In the genomic region with DNA sequence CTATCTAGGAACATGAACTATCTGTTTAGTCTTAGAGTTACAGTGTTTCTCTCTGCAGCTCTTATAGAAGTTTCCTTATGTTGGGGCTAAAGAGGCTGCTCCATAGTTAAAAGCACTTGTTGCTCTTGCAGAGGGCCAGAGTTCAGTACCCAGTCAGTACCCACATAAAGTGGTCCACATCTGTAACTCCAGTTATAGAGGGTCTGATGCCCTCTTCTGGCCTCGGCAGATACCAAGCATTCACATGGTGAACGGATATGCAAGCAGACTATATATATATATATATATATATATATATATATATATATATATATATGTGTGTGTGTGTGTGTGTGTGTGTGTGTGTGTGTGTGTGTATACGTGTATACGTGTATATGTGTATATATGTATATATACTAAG, we compare ENCODE assay signal across 29 mouse cellular contexts. TPM values are rescaled to one million over a fixed set of nuclear protein-coding genes. Genes with fewer than 3 reads are reported as not detected.
DNase-seq lines count a peak whose midpoint lies in the region; ATAC-seq and TF ChIP-seq lines count a peak whose summit lies in the region.
"Had no signal": no experiment of that assay in that cellular context is flagged by ENCODE, and none has a peak within 500 bp of the region (broad histone marks: within the 10 kb centered on the region; RNA-seq: fewer than 3 reads in every experiment).

No protein-coding gene starts in this region.

- no peak for ATAC-seq in CD4-positive, CD25-positive, alpha-beta regulatory T cell, adult 4 months
- ATAC-seq in liver, embryonic 14.5 days (ENCODE audit: insufficient read depth), result no peak
- no peak for ATAC-seq in liver, embryonic 11.5 days (replicated peaks; ENCODE audit: low FRiP score)
- ATAC-seq in neural tube, embryonic 15.5 days (ENCODE audit: low FRiP score), result no peak
- ATAC-seq: hindbrain, embryonic 16.5 days; intestine, embryonic 16.5 days had no signal

- no peak for TF ChIP-seq POLR2A in MEL (IDR thresholded peaks at IDR 0.05; ENCODE audit: control insufficient read depth in 1 of 2, insufficient read depth in 1 of 2, low read depth in 1 of 2, low read length in 2 of 2, poor library complexity in 1 of 2)

- no peaks in the 10 kb centered on the region for H3K27me3 ChIP-seq in liver, embryonic 14.5 days (ENCODE audit: control insufficient read depth, insufficient read depth, low read length)
- H3K27me3 ChIP-seq in liver, embryonic 11.5 days (replicated peaks; ENCODE audit: control insufficient read depth, insufficient read depth, low read length), result no peaks in the 10 kb centered on the region
- no peaks in the 10 kb centered on the region for H3K27me3 ChIP-seq in MEL (ENCODE audit: control insufficient read depth in 1 of 2, insufficient read depth in 2 of 2, low read length in 2 of 2)
- no peaks in the 10 kb centered on the region for H3K27me3 ChIP-seq in neural tube, embryonic 15.5 days (replicated peaks)
- H3K27me3 ChIP-seq: embryonic facial prominence, embryonic 13.5 days; forebrain, embryonic 12.5 days; limb, embryonic 15.5 days had no signal

- WGBS in liver, embryonic 14.5 days (ENCODE audit: insufficient replicate concordance), result 43% methylated on average over 4 of the region's 4 CpGs
- 67% methylated on average over 4 of the region's 4 CpGs for whole genome bisulfite sequencing in liver, embryonic 11.5 days
- 82% methylated on average over 4 of the region's 4 CpGs for WGBS in neural tube, embryonic 15.5 days

- peak; percentile 18 for TF ChIP-seq RAD21 in MEL (IDR thresholded peaks at IDR 0.05; ENCODE audit: low read depth, low read length)

- no peak overlapping the region for H3K27ac ChIP-seq in liver, embryonic 14.5 days
- H3K27ac ChIP-seq in liver, embryonic 11.5 days (ENCODE audit: low read depth, low read length), result no peak overlapping the region
- H3K27ac ChIP-seq in MEL (ENCODE audit: control insufficient read depth, low read depth, low read length), result no peak overlapping the region
- H3K27ac ChIP-seq in neural tube, embryonic 15.5 days (replicated peaks), result no peak overlapping the region
- H3K27ac ChIP-seq: embryonic facial prominence, embryonic 13.5 days; forebrain, embryonic 12.5 days; heart, embryonic 10.5 days; limb, embryonic 15.5 days had no signal

- H3K36me3 ChIP-seq in liver, embryonic 14.5 days (replicated peaks; ENCODE audit: control insufficient read depth, insufficient read depth, low read depth), result no peaks in the 10 kb centered on the region
- no peaks in the 10 kb centered on the region for H3K36me3 ChIP-seq in liver, embryonic 11.5 days (ENCODE audit: control insufficient read depth, insufficient read depth, low read length)
- peaks cover 0 to 7% of the 10 kb centered on the region in 2 experiments; a peak in 2 of 4 replicates for H3K36me3 ChIP-seq in MEL (ENCODE audit: control insufficient read depth in 1 of 2, insufficient read depth in 2 of 2, low read length in 2 of 2)
- no peaks in the 10 kb centered on the region for H3K36me3 ChIP-seq in neural tube, embryonic 15.5 days
- H3K36me3 ChIP-seq: embryonic facial prominence, embryonic 13.5 days; forebrain, embryonic 12.5 days; G1E; heart, embryonic 10.5 days; limb, embryonic 15.5 days had no signal

- no peak for TF ChIP-seq EP300 in liver, embryonic 14.5 days (IDR thresholded peaks at IDR 0.05; ENCODE audit: low read depth)
- no peak for TF ChIP-seq EP300 in MEL (IDR thresholded peaks at IDR 0.05; ENCODE audit: low read depth in 1 of 2, low read length in 2 of 2)

- peak; percentile 50 for DNase-seq in CD4-positive, CD25-positive, alpha-beta regulatory T cell, adult 2 months (ENCODE audit: low read depth, low spot score)
- no peak for DNase-seq in liver, embryonic 14.5 days (ENCODE audit: low read depth in 3 of 3, low spot score in 3 of 3)
- no peak for DNase-seq in liver, embryonic 11.5 days (ENCODE audit: low spot score)
- no peak for DNase-seq in MEL (ENCODE audit: low read depth, low spot score)
- peak; percentile 37 to 52 for DNase-seq in thymus, postnatal 36 days
- DNase-seq: adrenal gland, adult 8-10 months; cerebellum, adult 18-20 months; embryo, embryonic 11 days; left cerebral cortex, postnatal 4 days; lung, adult 18-20 months; lung, postnatal 10 days had no signal

- H3K4me1 ChIP-seq in liver, embryonic 14.5 days (replicated peaks; ENCODE audit: control insufficient read depth in 2 of 2, insufficient read depth in 2 of 2, low read length in 1 of 2), result peaks cover 2 to 12% of the 10 kb centered on the region in 2 experiments; a peak in 3 of 4 replicates
- no peaks in the 10 kb centered on the region for H3K4me1 ChIP-seq in liver, embryonic 11.5 days (replicated peaks; ENCODE audit: control insufficient read depth, insufficient read depth, low read length)
- H3K4me1 ChIP-seq in MEL (ENCODE audit: control insufficient read depth in 1 of 2, insufficient read depth in 2 of 2, low read length in 2 of 2), result peaks cover 4 to 15% of the 10 kb centered on the region in 2 experiments
- H3K4me1 ChIP-seq in neural tube, embryonic 15.5 days, result no peaks in the 10 kb centered on the region
- H3K4me1 ChIP-seq: embryonic facial prominence, embryonic 13.5 days; forebrain, embryonic 12.5 days; heart, embryonic 10.5 days; limb, embryonic 15.5 days had no signal

- TF ChIP-seq CTCF in liver, embryonic 14.5 days (IDR thresholded peaks at IDR 0.05; ENCODE audit: low read depth), result peak; percentile 22; the same call in 1 of the 2 replicates
- TF ChIP-seq CTCF in MEL (IDR thresholded peaks at IDR 0.05 in 2 of 3, conservative IDR thresholded peaks at IDR 0.05 in 1 of 3; ENCODE audit: control insufficient read depth in 1 of 3, insufficient read depth in 1 of 3, low read depth in 2 of 3, low read length in 3 of 3, poor library complexity in 1 of 3, severe bottlenecking in 1 of 3), result no peak

- no peak overlapping the region for H3K9ac ChIP-seq in liver, embryonic 14.5 days (replicated peaks)
- H3K9ac ChIP-seq in liver, embryonic 11.5 days (ENCODE audit: low read depth, low read length), result no peak overlapping the region
- H3K9ac ChIP-seq in MEL (ENCODE audit: control insufficient read depth, low read depth, low read length, poor library complexity, severe bottlenecking), result no peak overlapping the region
- no peak overlapping the region for H3K9ac ChIP-seq in neural tube, embryonic 15.5 days (replicated peaks)
- H3K9ac ChIP-seq: embryonic facial prominence, embryonic 13.5 days; forebrain, embryonic 12.5 days; limb, embryonic 15.5 days had no signal

- no peaks in the 10 kb centered on the region for H3K9me3 ChIP-seq in liver, embryonic 14.5 days (ENCODE audit: control insufficient read depth, low read length)
- H3K9me3 ChIP-seq in liver, embryonic 11.5 days (ENCODE audit: control insufficient read depth, low read length), result no peaks in the 10 kb centered on the region
- H3K9me3 ChIP-seq in MEL (replicated peaks; ENCODE audit: insufficient read depth, low read length), result no peaks in the 10 kb centered on the region
- H3K9me3 ChIP-seq in neural tube, embryonic 15.5 days (replicated peaks), result no peaks in the 10 kb centered on the region
- H3K9me3 ChIP-seq: embryonic facial prominence, embryonic 13.5 days; forebrain, embryonic 12.5 days; G1E; heart, embryonic 10.5 days; limb, embryonic 15.5 days had no signal

- no peak overlapping the region for H3K4me3 ChIP-seq in liver, embryonic 14.5 days (ENCODE audit: insufficient read depth in 1 of 2, low read depth in 2 of 2, low read length in 2 of 2)
- H3K4me3 ChIP-seq in liver, embryonic 11.5 days (ENCODE audit: low read depth, low read length), result no peak overlapping the region
- H3K4me3 ChIP-seq in MEL (ENCODE audit: control insufficient read depth in 1 of 2, insufficient read depth in 1 of 2, low read depth in 2 of 2, low read length in 2 of 2), result no peak overlapping the region
- H3K4me3 ChIP-seq in neural tube, embryonic 15.5 days (replicated peaks), result no peak overlapping the region
- H3K4me3 ChIP-seq: embryonic facial prominence, embryonic 13.5 days; erythroblast, embryonic 14.5 days; forebrain, embryonic 12.5 days; heart, embryonic 10.5 days; limb, embryonic 15.5 days had no signal

- H3K79me2 ChIP-seq in MEL (ENCODE audit: control insufficient read depth, insufficient read depth, low read length, poor library complexity), result no peaks in the 10 kb centered on the region

- H3K4me2 ChIP-seq in liver, embryonic 14.5 days (ENCODE audit: low read depth), result no peak overlapping the region
- no peak overlapping the region for H3K4me2 ChIP-seq in liver, embryonic 11.5 days
- H3K4me2 ChIP-seq in neural tube, embryonic 15.5 days, result no peak overlapping the region
- H3K4me2 ChIP-seq: embryonic facial prominence, embryonic 13.5 days; forebrain, embryonic 12.5 days; limb, embryonic 15.5 days; midbrain, embryonic 11.5 days had no signal

RNA-seq across cellular contexts. Expression of a gene that starts 20.1 kb away (rescaled TPM):
- polyA plus RNA-seq in CD4-positive, CD25-positive, alpha-beta regulatory T cell, adult 4 months (2017; shearing (Covaris generic)), result 100 to 1,000 TPM; 277 to 325 TPM
- 180 and 209 TPM in 2 replicates for polyA plus RNA-seq in liver, embryonic 14.5 days (2012; rRNA removed)
- 324 and 349 TPM in 2 replicates for polyA plus RNA-seq in liver, embryonic 14.5 days (2014; fragmentation: Nextera tagmentation; extraction: Ambion mirVana)
- 316 and 340 TPM in 2 replicates for polyA plus RNA-seq in liver, embryonic 11.5 days (2014; fragmentation: Nextera tagmentation; extraction: Ambion mirVana)
- 112 and 115 TPM in 2 replicates for total RNA-seq in MEL (2012; rRNA removed)
- 100 to 1,000 TPM in 1 of 2 experiments, 10 to 100 TPM in 1; 89.3 to 179 TPM for polyA plus RNA-seq in MEL (2012; ENCODE audit: insufficient read depth in 1 of 2, insufficient read length in 2 of 2, low read depth in 1 of 2, low replicate concordance in 2 of 2, missing spikeins in 1 of 2)
- 304 and 310 TPM in 2 replicates for polyA plus RNA-seq in neural tube, embryonic 15.5 days (2015; fragmentation: Nextera tagmentation; extraction: Ambion mirVana)

RNA-seq across cellular contexts. Expression of a gene that starts 25.5 kb away (rescaled TPM):
- not detected for polyA plus RNA-seq in CD4-positive, CD25-positive, alpha-beta regulatory T cell, adult 4 months (2017; shearing (Covaris generic))
- 0.66 TPM in 1 of 2 replicates, not detected in the other for polyA plus RNA-seq in liver, embryonic 14.5 days (2012; rRNA removed)
- polyA plus RNA-seq in liver, embryonic 14.5 days (2014; fragmentation: Nextera tagmentation; extraction: Ambion mirVana), result 0.29 TPM in 1 of 2 replicates, not detected in the other
- not detected in 2 replicates for polyA plus RNA-seq in liver, embryonic 11.5 days (2014; fragmentation: Nextera tagmentation; extraction: Ambion mirVana)
- total RNA-seq in MEL (2012; rRNA removed), result 3.2 and 8.1 TPM in 2 replicates
- polyA plus RNA-seq in MEL (2012; ENCODE audit: insufficient read depth in 1 of 2, insufficient read length in 2 of 2, low read depth in 1 of 2, low replicate concordance in 2 of 2, missing spikeins in 1 of 2), result 10 to 100 TPM in 1 of 2 experiments, not detected in 1; 15.2 TPM
- not detected in 2 replicates for polyA plus RNA-seq in neural tube, embryonic 15.5 days (2015; fragmentation: Nextera tagmentation; extraction: Ambion mirVana)
- polyA plus RNA-seq: embryonic facial prominence, embryonic 13.5 days; heart, embryonic 16.5 days; large intestine, adult 2 months; limb, embryonic 15.5 days; small intestine, adult 2 months had no signal

RNA-seq across cellular contexts. Expression of a gene that starts 26.7 kb away (rescaled TPM):
- polyA plus RNA-seq in CD4-positive, CD25-positive, alpha-beta regulatory T cell, adult 4 months (2017; shearing (Covaris generic)), result not detected
- 0.03 and 0.57 TPM in 2 replicates for polyA plus RNA-seq in liver, embryonic 14.5 days (2012; rRNA removed)
- not detected in 2 replicates for polyA plus RNA-seq in liver, embryonic 14.5 days (2014; fragmentation: Nextera tagmentation; extraction: Ambion mirVana)
- polyA plus RNA-seq in liver, embryonic 11.5 days (2014; fragmentation: Nextera tagmentation; extraction: Ambion mirVana), result 0.41 and 0.42 TPM in 2 replicates
- total RNA-seq in MEL (2012; rRNA removed), result not detected in 2 replicates
- polyA plus RNA-seq in MEL (2012; ENCODE audit: insufficient read depth in 1 of 2, insufficient read length in 2 of 2, low read depth in 1 of 2, low replicate concordance in 2 of 2, missing spikeins in 1 of 2), result not detected
- polyA plus RNA-seq in neural tube, embryonic 15.5 days (2015; fragmentation: Nextera tagmentation; extraction: Ambion mirVana), result 0.14 TPM in 1 of 2 replicates, not detected in the other
- total RNA-seq: gastrocnemius, adult 18-20 months; hematopoietic stem cell, adult 5-6 weeks; layer of hippocampus, postnatal 10 days; left cerebral cortex, adult 8-10 months; left cerebral cortex, postnatal 4 days had no signal
- polyA plus RNA-seq: erythroblast, embryonic 14.5 days; forebrain, embryonic 12.5 days; G1E; hindbrain, embryonic 16.5 days; midbrain, embryonic 11.5 days had no signal

RNA-seq across cellular contexts. Expression of a gene that starts 33.7 kb away (rescaled TPM):
- polyA plus RNA-seq in CD4-positive, CD25-positive, alpha-beta regulatory T cell, adult 4 months (2017; shearing (Covaris generic)), result not detected
- 1.7 and 2.1 TPM in 2 replicates for polyA plus RNA-seq in liver, embryonic 14.5 days (2012; rRNA removed)
- polyA plus RNA-seq in liver, embryonic 14.5 days (2014; fragmentation: Nextera tagmentation; extraction: Ambion mirVana), result 2.1 and 2.2 TPM in 2 replicates
- polyA plus RNA-seq in liver, embryonic 11.5 days (2014; fragmentation: Nextera tagmentation; extraction: Ambion mirVana), result 1.9 and 3.7 TPM in 2 replicates
- not detected in 2 replicates for total RNA-seq in MEL (2012; rRNA removed)
- polyA plus RNA-seq in MEL (2012; ENCODE audit: insufficient read depth in 1 of 2, insufficient read length in 2 of 2, low read depth in 1 of 2, low replicate concordance in 2 of 2, missing spikeins in 1 of 2), result under 1 TPM in 1 of 2 experiments, not detected in 1; 0.84 TPM
- polyA plus RNA-seq in neural tube, embryonic 15.5 days (2015; fragmentation: Nextera tagmentation; extraction: Ambion mirVana), result 16.4 and 24.8 TPM in 2 replicates
- total RNA-seq: layer of hippocampus, postnatal 10 days; left cerebral cortex, postnatal 4 days had no signal
- polyA plus RNA-seq: erythroblast, embryonic 14.5 days had no signal

RNA-seq across cellular contexts. Expression of a gene that starts 34.4 kb away (rescaled TPM):
- under 1 TPM in 1 of 2 experiments, not detected in 1; 0.91 TPM for polyA plus RNA-seq in CD4-positive, CD25-positive, alpha-beta regulatory T cell, adult 4 months (2017; shearing (Covaris generic))
- polyA plus RNA-seq in liver, embryonic 14.5 days (2012; rRNA removed), result 0.87 and 1.1 TPM in 2 replicates
- polyA plus RNA-seq in liver, embryonic 14.5 days (2014; fragmentation: Nextera tagmentation; extraction: Ambion mirVana), result 1.0 and 1.3 TPM in 2 replicates
- polyA plus RNA-seq in liver, embryonic 11.5 days (2014; fragmentation: Nextera tagmentation; extraction: Ambion mirVana), result 1.8 and 2.4 TPM in 2 replicates
- not detected in 2 replicates for total RNA-seq in MEL (2012; rRNA removed)
- polyA plus RNA-seq in MEL (2012; ENCODE audit: insufficient read depth in 1 of 2, insufficient read length in 2 of 2, low read depth in 1 of 2, low replicate concordance in 2 of 2, missing spikeins in 1 of 2), result under 1 TPM in 1 of 2 experiments, not detected in 1; 0.21 TPM
- polyA plus RNA-seq in neural tube, embryonic 15.5 days (2015; fragmentation: Nextera tagmentation; extraction: Ambion mirVana), result 13.5 and 14.7 TPM in 2 replicates
- total RNA-seq: hematopoietic stem cell, adult 5-6 weeks had no signal

Comparison
In these comparisons a context has a peak if more than half of its experiments do, and no peak if none do; other contexts are left out.
1. DNase-seq: peak in CD4-positive, CD25-positive, alpha-beta regulatory T cell, adult 2 months (single experiment) and thymus, postnatal 36 days (2 of 2); none in liver, embryonic 14.5 days (0 of 3), liver, embryonic 11.5 days (single experiment) and MEL (single experiment).
2. RNA of a gene that starts 25.5 kb away (polyA plus RNA-seq): 15.2 TPM in MEL; 0.29 to 0.66 TPM in liver, embryonic 14.5 days, not detected in CD4-positive, CD25-positive, alpha-beta regulatory T cell, adult 4 months, not detected in liver, embryonic 11.5 days and not detected in neural tube, embryonic 15.5 days; every median in the first group is over 4 times any median in the second.